Mouse (Mus musculus): Measurements from ENCODE around the gene Nefh.

The Nefh gene

GRCm38 (mm10) chr11:4953401-4953800, 5.5 kb upstream of the Nefh start:
- no peak for DNase-seq (ENCODE audit: low spot score in 2 of 2)

GRCm38 (mm10) chr11:4949256-4950044, 1.6 kb upstream of the Nefh start:
- DNase-seq (ENCODE audit: low spot score in 2 of 2), result no peak

- no peak for DNase-seq (ENCODE audit: low spot score in 2 of 2)
These were observed 928 bp upstream of the Nefh start for GRCm38 (mm10) chr11:4948792-4949191.

- peak; percentile 25 for DNase-seq (ENCODE audit: low spot score in 2 of 2)
These were observed 684 bp downstream of the Nefh start for GRCm38 (mm10) chr11:4946947-4947812.

- DNase-seq (ENCODE audit: low spot score in 2 of 2), result no peak
These were observed 1.3 kb downstream of the Nefh start for GRCm38 (mm10) chr11:4946530-4946929.

- DNase-seq (ENCODE audit: low spot score in 2 of 2), result no peak
These were observed 11.6 kb downstream of the Nefh start for GRCm38 (mm10) chr11:4936243-4936642.

GRCm38 (mm10) chr11:4931009-4931601, 16.8 kb downstream of the Nefh start:
- DNase-seq (ENCODE audit: low spot score in 2 of 2), result no peak

- DNase-seq (ENCODE audit: low spot score in 2 of 2), result no peak
These were observed 20.6 kb downstream of the Nefh start for GRCm38 (mm10) chr11:4927224-4927623.

- no peak for DNase-seq (ENCODE audit: low spot score in 2 of 2)
These were observed 26.1 kb downstream of the Nefh start for GRCm38 (mm10) chr11:4921751-4922150.

- DNase-seq (ENCODE audit: low spot score in 2 of 2), result no peak
These were observed 26.6 kb downstream of the Nefh start for GRCm38 (mm10) chr11:4921281-4921680.

GRCm38 (mm10) chr11:4916068-4916467, 31.8 kb downstream of the Nefh start:
- DNase-seq (ENCODE audit: low spot score in 2 of 2), result peak in 1 of 2 experiments; percentile 27

GRCm38 (mm10) chr11:4906231-4906630, 41.6 kb downstream of the Nefh start:
- no peak for DNase-seq (ENCODE audit: low spot score in 2 of 2)

GRCm38 (mm10) chr11:4901956-4902355, 45.9 kb downstream of the Nefh start:
- DNase-seq (ENCODE audit: low spot score in 2 of 2), result no peak

- peak in 1 of 2 experiments; percentile 16 for DNase-seq (ENCODE audit: low spot score in 2 of 2)
These were observed 47.4 kb downstream of the Nefh start for GRCm38 (mm10) chr11:4900437-4900836.

GRCm38 (mm10) chr11:4894848-4895816, 52.7 kb downstream of the Nefh start, which contains the start of gene Thoc5:
Thoc5 (plus strand) TSS chr11:4895320.
- DNase-seq (ENCODE audit: low spot score in 2 of 2), result peak; percentile 49 to 71
